Mouse (Mus musculus) G1E (cell line): ENCODE results near the gene Atrx. TPM values are rescaled to one million over a fixed set of nuclear protein-coding genes. Genes with fewer than 3 reads are reported as not detected.
"Not testable (repeated sequence)": the region's sequence is repeated elsewhere in the genome, so short reads cannot be mapped to it uniquely, and the experiment has no call there.

Source experiments
- ATAC-seq: 2 replicates; pipeline ENCODE4 v1.8.0; 2016; ENCODE audit warnings: mild to moderate bottlenecking; ENCODE audit not compliant: insufficient number of reproducible peaks, poor library complexity, low FRiP score, severe bottlenecking; ENCODE audit errors: extremely low read depth
- DNase-seq: peaks from one replicate; pipeline ENCODE4 v3.0.0; 2012; ENCODE audit warnings: low spot score
- H3K27me3 ChIP-seq: 2 replicates; pipeline ENCODE4 v1.6.1; 2012; ENCODE audit warnings: mild to moderate bottlenecking, low read length, inconsistent platforms; ENCODE audit not compliant: insufficient read depth
- H3K36me3 ChIP-seq: replicated peaks from 2 replicates; pipeline ENCODE3; 2012; ENCODE audit warnings: mild to moderate bottlenecking, inconsistent platforms
- H3K4me1 ChIP-seq: 2 replicates; pipeline ENCODE4 v1.6.1; 2012; ENCODE audit warnings: low read depth, low read length, inconsistent platforms, mixed read lengths; ENCODE audit not compliant: insufficient read depth
- H3K4me3 ChIP-seq: 2 replicates; pipeline ENCODE4 v1.5.1; 2012; ENCODE audit warnings: low read depth, mild to moderate bottlenecking, inconsistent platforms, low read length, moderate library complexity, mixed read lengths
- H3K9me3 ChIP-seq: replicated peaks from 2 replicates; pipeline ENCODE4 v1.6.1; 2012; ENCODE audit warnings: inconsistent platforms
- CTCF ChIP-seq: IDR thresholded peaks from 2 replicates; pipeline ENCODE4 v1.5.1; 2012; ENCODE audit warnings: low read depth, low read length, inconsistent platforms, mixed read lengths
- GATA1 ChIP-seq: IDR thresholded peaks from 2 replicates; pipeline ENCODE4 v1.6.1; 2012; ENCODE audit warnings: borderline replicate concordance, low read length, inconsistent platforms, mixed read lengths
- GATA2 ChIP-seq: IDR thresholded peaks from 2 replicates; pipeline ENCODE4 v1.6.1; 2012; ENCODE audit warnings: low read depth, low read length, inconsistent platforms, borderline replicate concordance
- POLR2AphosphoS5 ChIP-seq: IDR thresholded peaks from 2 replicates; pipeline ENCODE4 v1.6.1; 2012; ENCODE audit warnings: low read depth, low read length, inconsistent platforms; ENCODE audit not compliant: insufficient replicate concordance
- TAL1 ChIP-seq: conservative IDR thresholded peaks from 2 replicates; pipeline ENCODE4 v1.6.1; 2012; ENCODE audit warnings: low read depth, low read length, inconsistent platforms, mixed read lengths
- polyA plus RNA-seq: library from polyadenylated mRNA; stranded (reverse); fragments of >175 nt; gene quantifications from 2 replicates; pipeline ENCODE4 v1.2.3, GENCODE M21; 2012
- total RNA-seq, 2 experiments: library from RNA; stranded (forward) in 1 of 2; stranded (reverse) in 1 of 2; fragments of 200-1000 nt in 1 of 2; fragments of >200 nt in 1 of 2; fragmentation: Nextera tagmentation in 1 of 2; gene quantifications; 2 replicates each; pipeline ENCODE4 v1.2.3; 2014 to 2017

The Atrx gene
- total and polyA plus RNA-seq, 3 experiments, result 32.6 to 302 (median 269) TPM

DNA sequence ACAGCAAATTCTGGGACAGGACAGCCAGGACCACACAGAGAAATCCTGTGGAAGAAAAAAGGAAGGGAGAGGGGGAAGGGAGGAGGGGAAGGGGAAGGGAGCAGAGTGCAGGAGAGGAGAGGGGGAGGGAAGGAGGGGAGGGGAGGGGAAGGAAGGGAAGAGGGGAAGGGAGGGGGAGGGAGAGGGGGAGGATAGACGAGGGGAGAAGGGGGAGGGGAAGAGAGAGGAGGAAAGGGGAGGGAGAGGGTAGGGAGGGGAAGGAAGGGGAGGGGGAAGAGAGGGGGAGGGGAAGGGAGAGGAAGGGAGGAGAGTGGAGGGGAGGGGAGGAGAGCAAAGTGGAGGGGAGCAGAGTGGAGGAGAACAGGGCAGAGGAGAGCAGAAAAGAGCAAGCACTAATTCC is 5.3 kb downstream of the Atrx start:
- peaks cover 32% of the 10 kb centered on the region for H3K36me3 ChIP-seq
- no peak for TF ChIP-seq TAL1
- no peak for TF ChIP-seq POLR2AphosphoS5
- no peak for TF ChIP-seq CTCF
- TF ChIP-seq GATA2, result no peak
- no peak for TF ChIP-seq GATA1
- no peaks in the 10 kb centered on the region for H3K9me3 ChIP-seq
- H3K27me3 ChIP-seq, result no peaks in the 10 kb centered on the region
- ATAC-seq (no peak), DNase-seq (no peak)
- peaks cover 14% of the 10 kb centered on the region for H3K4me1 ChIP-seq
- H3K4me3 ChIP-seq, result no peak overlapping the region

DNA sequence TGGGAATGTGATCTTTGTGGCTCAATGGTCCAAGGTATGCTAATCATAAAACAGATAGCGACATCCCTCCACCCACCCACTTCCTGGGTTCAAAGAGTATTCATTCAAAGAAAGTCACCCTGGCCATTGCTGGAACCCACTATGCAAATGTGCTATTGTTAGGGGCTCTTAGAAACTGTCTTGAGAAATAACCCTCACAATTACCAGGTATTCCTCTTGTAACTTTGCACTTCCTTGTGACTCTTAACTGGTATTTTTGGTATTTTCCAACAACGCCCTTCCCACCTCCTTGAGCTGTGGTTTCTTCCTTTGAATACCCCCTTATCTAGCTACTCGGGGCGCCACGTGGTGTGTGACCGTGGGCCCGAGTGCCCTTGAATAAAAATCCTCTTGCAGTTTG is 6.2 kb downstream of the Atrx start:
- not testable (repeated sequence) for H3K9me3 ChIP-seq, ATAC-seq, H3K27me3 ChIP-seq, DNase-seq, H3K4me3 ChIP-seq
- peaks cover 32% of the 10 kb centered on the region for H3K36me3 ChIP-seq
- H3K4me1 ChIP-seq, result peaks cover 14% of the 10 kb centered on the region

DNA sequence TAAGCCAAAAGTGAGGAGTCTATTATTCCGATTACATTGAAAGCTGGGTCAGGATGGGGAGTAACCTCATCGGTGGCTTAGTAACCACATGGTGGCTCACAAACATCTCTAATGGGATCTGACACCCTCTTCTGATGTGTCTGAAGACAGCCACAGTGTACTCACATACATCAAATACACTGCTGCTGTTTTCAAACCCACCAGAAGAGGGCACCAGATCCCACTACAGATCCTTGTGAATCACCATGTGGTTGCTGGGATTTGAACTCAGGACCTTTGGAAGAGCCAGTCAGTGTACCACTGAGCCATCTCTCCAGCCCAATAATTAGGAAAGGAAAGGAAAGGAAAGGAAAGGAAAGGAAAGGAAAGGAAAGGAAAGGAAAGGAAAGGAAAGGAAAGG is 7.8 kb downstream of the Atrx start:
- ATAC-seq, result no peak

DNA sequence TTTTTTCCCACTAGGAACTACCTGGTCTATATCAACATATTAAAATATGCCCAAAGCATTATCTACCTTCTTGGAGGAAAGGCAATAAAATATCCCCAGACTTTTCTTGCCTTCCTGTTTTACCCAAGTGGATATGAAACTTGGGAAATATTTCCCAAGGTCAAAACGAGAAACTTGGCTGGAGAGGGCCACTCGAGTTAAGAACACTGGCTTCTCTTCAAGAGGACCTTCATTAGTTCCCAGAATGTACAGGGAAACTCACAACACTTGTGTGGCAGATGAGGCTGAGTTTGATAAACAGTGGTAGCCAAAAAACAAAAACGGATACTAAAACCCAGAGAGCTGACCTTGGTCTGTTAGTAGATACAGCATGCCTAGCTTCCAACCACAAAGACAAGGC is 17.5 kb downstream of the Atrx start:
- Histone ChIP-seq H3K27me3 (no peaks in the 10 kb centered on the region), H3K36me3 (peaks cover 38% of the 10 kb centered on the region), H3K4me1 (peaks cover 5% of the 10 kb centered on the region; the same call in 1 of the 2 replicates), H3K9me3 (no peaks in the 10 kb centered on the region), H3K4me3 (no peak overlapping the region)
- no peak for DNase-seq
- TF ChIP-seq TAL1, result no peak
- TF ChIP-seq POLR2AphosphoS5, result no peak
- no peak for TF ChIP-seq GATA2
- TF ChIP-seq CTCF, result no peak
- no peak for TF ChIP-seq GATA1
- no peak for ATAC-seq

More for the DNA sequence above, 7.8 kb downstream of the Atrx start:
- TF ChIP-seq POLR2AphosphoS5 (no peak), CTCF (peak; percentile 17; the same call in 1 of the 2 replicates)
- Histone ChIP-seq H3K4me3 (no peak overlapping the region), H3K4me1 (peaks cover 13% of the 10 kb centered on the region), H3K27me3 (no peaks in the 10 kb centered on the region), H3K36me3 (peaks cover 34% of the 10 kb centered on the region), H3K9me3 (no peaks in the 10 kb centered on the region)
- no peak for DNase-seq

DNA sequence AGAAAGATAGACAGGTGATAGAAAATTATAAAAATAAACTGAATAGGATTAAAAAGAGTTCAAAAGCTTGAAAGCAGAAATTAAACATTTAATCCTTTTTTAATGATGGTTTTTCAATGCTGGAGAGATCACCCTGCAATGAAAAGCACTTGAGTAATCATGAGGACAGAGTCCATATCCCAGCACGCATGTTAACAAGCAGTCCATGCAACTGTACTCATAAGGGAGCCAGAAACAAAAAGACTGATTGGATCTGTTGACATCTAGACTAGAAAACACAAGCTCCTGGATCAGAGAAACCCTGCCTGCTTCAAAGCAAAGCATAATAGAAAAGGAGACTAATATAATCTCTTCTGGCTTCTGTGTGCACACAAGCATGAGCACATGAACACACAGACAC is 27.6 kb downstream of the Atrx start:
- TF ChIP-seq CTCF (no peak), GATA1 (no peak), TAL1 (no peak), GATA2 (no peak), POLR2AphosphoS5 (no peak)
- DNase-seq, result no peak
- Histone ChIP-seq H3K9me3 (no peaks in the 10 kb centered on the region), H3K27me3 (no peaks in the 10 kb centered on the region), H3K36me3 (peaks cover 32% of the 10 kb centered on the region), H3K4me1 (peaks cover 2% of the 10 kb centered on the region; the same call in 1 of the 2 replicates), H3K4me3 (no peak overlapping the region)
- no peak for ATAC-seq

DNA sequence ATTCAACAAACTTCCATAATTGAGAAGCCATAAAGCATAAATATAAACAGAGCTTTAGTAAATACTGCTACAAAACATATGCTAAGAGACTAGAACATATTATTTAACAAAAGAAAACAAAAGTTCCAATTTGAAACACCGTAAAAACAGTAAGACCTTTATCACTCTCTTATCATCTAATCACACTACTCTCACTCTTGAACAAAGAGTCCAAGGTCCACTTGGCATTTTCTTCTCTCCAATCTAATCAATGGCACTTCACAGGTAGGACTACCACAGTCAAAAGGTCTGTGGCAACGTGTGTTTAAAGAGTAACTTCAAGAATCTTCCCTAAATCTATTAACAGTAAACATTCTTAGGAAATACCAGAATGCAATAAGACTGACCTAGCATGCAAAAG is 42.3 kb downstream of the Atrx start:
- Histone ChIP-seq H3K4me3 (no peak overlapping the region), H3K4me1 (no peaks in the 10 kb centered on the region), H3K9me3 (no peaks in the 10 kb centered on the region), H3K36me3 (peaks cover 22% of the 10 kb centered on the region), H3K27me3 (no peaks in the 10 kb centered on the region)
- DNase-seq (no peak), ATAC-seq (no peak)
- TF ChIP-seq POLR2AphosphoS5, result no peak
- TF ChIP-seq TAL1, result no peak
- TF ChIP-seq GATA1, result no peak
- no peak for TF ChIP-seq CTCF
- no peak for TF ChIP-seq GATA2

DNA sequence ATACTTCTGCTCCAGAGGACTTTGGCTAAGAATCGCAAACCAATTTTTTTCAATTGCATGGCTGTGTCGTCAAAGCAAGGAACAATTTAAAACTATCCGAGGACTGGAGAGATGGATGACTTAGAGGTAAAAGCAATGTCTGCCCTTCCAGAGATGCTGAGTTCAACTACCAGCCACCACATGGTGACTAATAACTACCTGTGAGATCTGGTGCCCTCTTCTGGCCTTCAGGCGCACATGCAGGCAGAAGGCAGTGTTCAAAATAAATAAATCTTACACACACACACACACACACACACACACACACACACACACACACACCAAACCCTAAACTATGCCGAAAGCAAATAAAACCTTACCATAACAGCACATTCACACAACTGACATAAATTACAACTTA is 64.8 kb downstream of the Atrx start:
- Histone ChIP-seq H3K36me3 (peaks cover 27% of the 10 kb centered on the region), H3K4me3 (no peak overlapping the region), H3K4me1 (no peaks in the 10 kb centered on the region), H3K27me3 (no peaks in the 10 kb centered on the region), H3K9me3 (no peaks in the 10 kb centered on the region)
- ATAC-seq, result no peak
- TF ChIP-seq CTCF, result peak; percentile 34; the same call in 1 of the 2 replicates
- TF ChIP-seq GATA2, result no peak
- no peak for TF ChIP-seq GATA1
- no peak for TF ChIP-seq TAL1
- no peak for DNase-seq
